Mouse (Mus musculus): ENCODE data around the gene Taok1. TPM values are rescaled to one million over a fixed set of nuclear protein-coding genes. Genes with fewer than 3 reads are reported as not detected.

The Taok1 gene
- polyA plus RNA-seq, 1 experiment from 2014 or later: 14.8 TPM

DNA sequence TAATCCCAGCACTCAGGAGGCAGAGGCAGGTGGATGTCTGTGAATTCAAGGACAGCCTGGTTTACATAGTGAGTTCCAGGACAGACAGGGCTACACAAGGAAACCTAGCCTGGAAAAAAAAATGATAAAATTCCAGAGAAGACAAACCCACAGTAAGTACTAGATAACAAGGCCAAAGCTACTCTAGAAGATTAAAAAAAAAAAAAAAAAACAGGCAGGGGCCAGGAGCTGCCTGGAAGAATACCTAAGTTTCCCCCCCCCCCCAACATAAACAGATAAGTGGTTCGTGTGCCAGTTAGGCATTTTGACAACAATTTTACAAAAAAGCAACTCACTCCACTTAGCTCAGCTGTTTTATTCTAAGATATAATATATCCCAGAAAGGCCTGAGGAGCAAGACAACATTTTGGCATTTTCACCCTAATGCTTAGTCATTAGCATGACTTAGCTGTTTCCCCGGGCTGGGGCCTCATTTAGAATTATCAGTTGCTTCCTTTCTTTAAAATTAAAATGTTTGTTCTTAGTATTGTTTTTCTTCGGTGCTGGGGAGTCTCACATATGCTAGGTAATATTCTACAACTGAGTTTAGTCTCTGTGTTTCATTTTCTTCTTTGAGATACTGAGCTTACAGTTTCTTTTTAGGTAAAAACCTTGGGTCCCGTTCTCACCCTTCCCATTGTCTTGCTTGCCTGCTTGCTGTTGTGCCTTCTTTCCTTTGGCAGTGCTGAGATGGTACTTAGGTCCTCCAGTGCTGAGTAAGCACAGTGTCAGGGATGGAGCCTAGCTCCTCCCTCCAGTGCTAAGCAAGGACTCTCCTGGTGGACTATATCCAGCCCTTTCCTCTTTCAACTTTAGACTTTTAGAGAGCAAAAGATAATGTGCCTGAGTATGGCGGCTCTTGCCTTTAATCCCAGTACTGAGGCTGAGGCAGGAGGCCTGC is 19.3 kb upstream of the Taok1 start:
- Histone ChIP-seq H3K27ac (ENCODE audit: low read length) (no peak overlapping the region), H3K4me2 (ENCODE audit: low read depth, low read length) (no peak overlapping the region), H3K4me3 (ENCODE audit: low read length) (no peak overlapping the region), H3K36me3 (ENCODE audit: control insufficient read depth, insufficient read depth, low read length) (no peaks in the 10 kb centered on the region), H3K9me3 (ENCODE audit: control insufficient read depth, low read length) (no peaks in the 10 kb centered on the region), H3K27me3 (ENCODE audit: control insufficient read depth, insufficient read depth, low read depth, low read length) (no peaks in the 10 kb centered on the region), H3K4me1 (replicated peaks; ENCODE audit: control insufficient read depth, insufficient read depth, low read length) (peaks cover 11% of the 10 kb centered on the region; the same call in 1 of the 2 replicates), H3K9ac (ENCODE audit: low read length) (no peak overlapping the region)
- WGBS: 63% methylated on average over 5 of the region's 5 CpGs
- ATAC-seq (ENCODE audit: low read depth): no peak

GRCm38 (mm10) chr11:77625061-77625855 is 17.6 kb upstream of the Taok1 start:
- H3K4me2 ChIP-seq (ENCODE audit: low read depth, low read length): peak overlapping the region; percentile 60
- peak; percentile 16; the same call in 1 of the 2 replicates for ATAC-seq (ENCODE audit: low read depth)
- H3K4me3 ChIP-seq (ENCODE audit: low read length): peak overlapping the region; percentile 28
- H3K4me1 ChIP-seq (replicated peaks; ENCODE audit: control insufficient read depth, insufficient read depth, low read length): peaks cover 11% of the 10 kb centered on the region; the same call in 1 of the 2 replicates
- H3K27ac ChIP-seq (ENCODE audit: low read length): no peak overlapping the region
- no peaks in the 10 kb centered on the region for H3K9me3 ChIP-seq (ENCODE audit: control insufficient read depth, low read length)
- no peaks in the 10 kb centered on the region for H3K36me3 ChIP-seq (ENCODE audit: control insufficient read depth, insufficient read depth, low read length)
- H3K9ac ChIP-seq (ENCODE audit: low read length): no peak overlapping the region
- WGBS: 10% methylated on average over 11 of the region's 11 CpGs
- no peaks in the 10 kb centered on the region for H3K27me3 ChIP-seq (ENCODE audit: control insufficient read depth, insufficient read depth, low read depth, low read length)

DNA sequence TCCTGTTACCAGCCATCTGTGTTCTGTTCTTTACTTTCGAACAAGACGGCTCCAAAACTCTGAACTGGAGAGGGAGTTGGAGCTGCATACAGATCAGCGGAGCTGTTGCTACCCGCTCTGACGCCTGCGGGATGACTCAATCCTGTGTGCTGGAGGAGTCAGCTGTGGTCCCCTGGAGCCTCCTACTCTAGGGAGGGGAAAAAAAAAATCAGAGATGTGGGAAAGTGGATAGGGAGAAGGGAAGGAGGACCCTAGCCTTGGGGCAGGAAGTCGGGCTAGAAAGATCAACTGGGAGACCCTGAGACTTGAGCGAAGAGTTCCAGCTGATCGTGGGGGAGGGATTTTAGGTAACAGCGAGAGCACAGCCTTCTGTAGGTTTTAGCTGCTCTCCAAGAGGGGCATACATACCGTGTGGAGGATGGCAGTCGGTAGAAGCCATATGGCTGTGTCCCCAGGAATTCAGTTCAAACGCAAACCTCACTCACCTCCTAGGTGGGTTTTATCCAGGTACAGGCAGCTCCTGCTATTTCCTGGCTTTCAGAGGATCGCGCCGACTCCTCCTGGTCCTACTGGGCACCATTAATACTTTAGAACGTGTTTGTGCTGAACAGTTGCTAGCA is 16.9 kb upstream of the Taok1 start:
- WGBS: under 1% methylated on average over 17 of the region's 17 CpGs
- Histone ChIP-seq H3K27ac (ENCODE audit: low read length) (no peak overlapping the region), H3K36me3 (ENCODE audit: control insufficient read depth, insufficient read depth, low read length) (no peaks in the 10 kb centered on the region), H3K9me3 (ENCODE audit: control insufficient read depth, low read length) (no peaks in the 10 kb centered on the region), H3K9ac (ENCODE audit: low read length) (no peak overlapping the region), H3K4me1 (replicated peaks; ENCODE audit: control insufficient read depth, insufficient read depth, low read length) (peaks cover 7% of the 10 kb centered on the region; the same call in 1 of the 2 replicates), H3K27me3 (ENCODE audit: control insufficient read depth, insufficient read depth, low read depth, low read length) (no peaks in the 10 kb centered on the region), H3K4me2 (ENCODE audit: low read depth, low read length) (peak overlapping the region; percentile 60), H3K4me3 (ENCODE audit: low read length) (peak overlapping the region; percentile 28)
- ATAC-seq (ENCODE audit: low read depth): peak; percentile 79; the same call in 1 of the 2 replicates

GRCm38 (mm10) chr11:77624002-77624401 is 16.4 kb upstream of the Taok1 start:
- no peak overlapping the region for H3K27ac ChIP-seq (ENCODE audit: low read length)
- no peaks in the 10 kb centered on the region for H3K27me3 ChIP-seq (ENCODE audit: control insufficient read depth, insufficient read depth, low read depth, low read length)
- ATAC-seq (ENCODE audit: low read depth): no peak
- 36% methylated on average over 5 of the region's 5 CpGs for WGBS
- no peak overlapping the region for H3K4me3 ChIP-seq (ENCODE audit: low read length)
- H3K36me3 ChIP-seq (ENCODE audit: control insufficient read depth, insufficient read depth, low read length): no peaks in the 10 kb centered on the region
- peak overlapping the region; percentile 60 for H3K4me2 ChIP-seq (ENCODE audit: low read depth, low read length)
- no peak overlapping the region for H3K9ac ChIP-seq (ENCODE audit: low read length)
- peaks cover 7% of the 10 kb centered on the region; the same call in 1 of the 2 replicates for H3K4me1 ChIP-seq (replicated peaks; ENCODE audit: control insufficient read depth, insufficient read depth, low read length)
- no peaks in the 10 kb centered on the region for H3K9me3 ChIP-seq (ENCODE audit: control insufficient read depth, low read length)

GRCm38 (mm10) chr11:77621902-77622535 is 14.4 kb upstream of the Taok1 start:
- Histone ChIP-seq H3K9me3 (ENCODE audit: control insufficient read depth, low read length) (no peaks in the 10 kb centered on the region), H3K9ac (ENCODE audit: low read length) (no peak overlapping the region), H3K4me2 (ENCODE audit: low read depth, low read length) (no peak overlapping the region), H3K36me3 (ENCODE audit: control insufficient read depth, insufficient read depth, low read length) (no peaks in the 10 kb centered on the region), H3K27ac (ENCODE audit: low read length) (no peak overlapping the region), H3K4me1 (replicated peaks; ENCODE audit: control insufficient read depth, insufficient read depth, low read length) (peaks cover 7% of the 10 kb centered on the region; the same call in 1 of the 2 replicates), H3K27me3 (ENCODE audit: control insufficient read depth, insufficient read depth, low read depth, low read length) (no peaks in the 10 kb centered on the region), H3K4me3 (ENCODE audit: low read length) (no peak overlapping the region)
- ATAC-seq (ENCODE audit: low read depth): no peak
- WGBS: 62% methylated on average over 5 of the region's 5 CpGs

DNA sequence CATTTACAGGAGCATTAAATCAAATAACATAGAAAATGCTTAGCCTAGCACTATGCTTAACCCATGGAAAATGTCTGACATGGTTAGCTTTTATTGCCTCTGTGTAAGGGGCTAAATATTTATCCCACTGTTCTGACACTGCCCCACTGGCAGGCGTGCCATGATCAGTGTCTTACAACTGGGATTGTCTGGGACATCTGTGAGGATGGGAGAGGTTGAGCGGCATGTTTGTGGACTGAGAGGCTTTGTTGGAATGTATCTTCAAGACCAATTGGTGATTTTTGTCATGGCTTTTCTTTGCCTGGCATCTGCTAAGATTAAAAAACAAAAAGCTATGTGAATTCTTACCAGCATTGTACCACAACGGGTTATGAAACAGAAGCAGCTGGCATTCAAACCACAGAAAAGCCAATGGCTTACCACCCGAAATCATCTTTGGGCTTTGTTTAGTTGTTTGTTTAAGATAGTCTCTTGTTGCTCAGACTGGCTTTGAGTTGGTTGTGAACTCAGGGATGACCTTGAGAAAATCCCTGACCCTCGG is 7.5 kb upstream of the Taok1 start:
- H3K4me3 ChIP-seq (ENCODE audit: low read length): no peak overlapping the region
- 63% methylated on average over 5 of the region's 5 CpGs for WGBS
- ATAC-seq (ENCODE audit: low read depth): no peak
- no peak overlapping the region for H3K9ac ChIP-seq (ENCODE audit: low read length)
- H3K9me3 ChIP-seq (ENCODE audit: control insufficient read depth, low read length): no peaks in the 10 kb centered on the region
- no peaks in the 10 kb centered on the region for H3K4me1 ChIP-seq (replicated peaks; ENCODE audit: control insufficient read depth, insufficient read depth, low read length)
- no peak overlapping the region for H3K27ac ChIP-seq (ENCODE audit: low read length)
- no peaks in the 10 kb centered on the region for H3K36me3 ChIP-seq (ENCODE audit: control insufficient read depth, insufficient read depth, low read length)
- no peak overlapping the region for H3K4me2 ChIP-seq (ENCODE audit: low read depth, low read length)
- no peaks in the 10 kb centered on the region for H3K27me3 ChIP-seq (ENCODE audit: control insufficient read depth, insufficient read depth, low read depth, low read length)

DNA sequence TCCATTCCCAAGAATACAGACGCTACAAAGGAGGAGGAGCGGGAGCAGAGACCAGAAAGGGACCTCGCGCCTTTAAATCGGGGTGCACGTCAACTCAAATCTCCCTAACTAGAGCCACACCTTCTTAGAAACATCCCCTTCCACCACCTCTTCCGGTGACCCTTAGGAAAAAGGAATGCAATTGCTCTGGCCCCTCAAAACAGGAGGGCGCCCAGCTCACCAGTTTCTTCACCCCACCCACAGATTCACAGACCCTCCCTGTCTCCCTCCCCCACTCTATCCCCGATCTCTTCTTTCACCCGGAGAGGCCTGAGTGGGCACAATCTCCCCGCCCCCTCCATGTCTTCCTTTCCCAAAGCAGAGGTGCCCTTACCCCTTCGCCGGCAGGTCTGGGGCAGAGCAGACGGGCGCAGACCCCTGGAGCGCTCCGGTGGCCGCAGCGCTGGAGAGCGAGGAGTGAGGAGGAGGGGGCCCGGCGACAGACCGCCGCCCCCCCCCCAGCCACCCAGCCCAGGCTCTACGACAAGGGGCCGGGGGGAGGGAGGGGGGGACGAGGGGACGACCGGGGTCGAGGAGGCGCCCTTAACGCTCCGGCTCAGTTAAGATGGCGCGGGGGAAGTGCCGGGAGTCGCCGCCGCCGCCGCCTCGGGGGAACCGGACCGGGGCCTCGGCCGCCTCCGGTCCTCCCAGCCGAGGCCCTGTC is 629 bp downstream of the Taok1 start:
- peak overlapping the region; percentile 94 for H3K4me2 ChIP-seq (ENCODE audit: low read depth, low read length)
- 0% methylated on average over 37 of the region's 48 CpGs for WGBS
- ATAC-seq (ENCODE audit: low read depth): peak; percentile 61
- peak overlapping the region; percentile 97 for H3K27ac ChIP-seq (ENCODE audit: low read length)
- H3K4me1 ChIP-seq (replicated peaks; ENCODE audit: control insufficient read depth, insufficient read depth, low read length): peaks cover 13% of the 10 kb centered on the region
- peak overlapping the region; percentile 100 for H3K4me3 ChIP-seq (ENCODE audit: low read length)
- no peaks in the 10 kb centered on the region for H3K36me3 ChIP-seq (ENCODE audit: control insufficient read depth, insufficient read depth, low read length)
- H3K9me3 ChIP-seq (ENCODE audit: control insufficient read depth, low read length): no peaks in the 10 kb centered on the region
- peak overlapping the region; percentile 99 for H3K9ac ChIP-seq (ENCODE audit: low read length)
- no peaks in the 10 kb centered on the region for H3K27me3 ChIP-seq (ENCODE audit: control insufficient read depth, insufficient read depth, low read depth, low read length)

DNA sequence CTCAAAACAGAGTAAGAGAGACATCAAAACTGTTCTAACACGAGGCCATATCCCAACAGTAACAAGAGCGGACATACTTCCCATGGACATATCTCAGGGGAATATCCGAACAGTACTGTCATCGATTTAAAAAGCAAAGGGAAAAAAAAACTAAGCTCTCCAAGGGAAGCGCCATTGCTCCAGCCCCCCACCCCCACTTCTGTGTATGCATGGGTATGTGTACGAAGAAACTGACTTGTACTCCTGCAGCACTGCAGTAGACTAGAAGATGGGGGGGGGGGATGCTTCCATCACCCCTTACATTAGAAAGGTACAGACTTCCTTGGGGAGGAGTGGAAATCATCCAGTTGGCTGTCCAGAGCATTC is 1.2 kb downstream of the Taok1 start:
- H3K27me3 ChIP-seq (ENCODE audit: control insufficient read depth, insufficient read depth, low read depth, low read length): no peaks in the 10 kb centered on the region
- peak overlapping the region; percentile 97; the same call in 1 of the 2 replicates for H3K27ac ChIP-seq (ENCODE audit: low read length)
- H3K4me1 ChIP-seq (replicated peaks; ENCODE audit: control insufficient read depth, insufficient read depth, low read length): peaks cover 13% of the 10 kb centered on the region
- H3K9me3 ChIP-seq (ENCODE audit: control insufficient read depth, low read length): no peaks in the 10 kb centered on the region
- ATAC-seq (ENCODE audit: low read depth): no peak
- WGBS: 2% methylated on average over 6 of the region's 6 CpGs
- H3K36me3 ChIP-seq (ENCODE audit: control insufficient read depth, insufficient read depth, low read length): no peaks in the 10 kb centered on the region
- peak overlapping the region; percentile 100 for H3K4me3 ChIP-seq (ENCODE audit: low read length)
- peak overlapping the region; percentile 94 for H3K4me2 ChIP-seq (ENCODE audit: low read depth, low read length)
- H3K9ac ChIP-seq (ENCODE audit: low read length): peak overlapping the region; percentile 99
